Mouse (Mus musculus) neutrophil, adult 5-6 weeks (primary cell): ENCODE measurements around the gene Pbrm1. TPM values are rescaled to one million over a fixed set of nuclear protein-coding genes. Genes with fewer than 3 reads are reported as not detected.
A peak's percentile ranks its signal among the peaks of the same experiment; 100 is the strongest.

Experiments
- ATAC-seq: fragments of 151-379, 151-347 bp; 2 replicates; pipeline ENCODE4 v1.8.0; 2017; ENCODE audit warnings: mild to moderate bottlenecking, moderate TSS enrichment; ENCODE audit not compliant: insufficient number of reproducible peaks, poor library complexity, low FRiP score, severe bottlenecking; ENCODE audit errors: extremely low read depth
- total RNA-seq: library from RNA; stranded (forward); fragments of 200-1000 nt; gene quantifications from 2 replicates; pipeline ENCODE4 v1.2.3, GENCODE M21; 2017

The Pbrm1 gene
- total RNA-seq, 1 experiment from 2014 or later = 62.5 TPM

DNA sequence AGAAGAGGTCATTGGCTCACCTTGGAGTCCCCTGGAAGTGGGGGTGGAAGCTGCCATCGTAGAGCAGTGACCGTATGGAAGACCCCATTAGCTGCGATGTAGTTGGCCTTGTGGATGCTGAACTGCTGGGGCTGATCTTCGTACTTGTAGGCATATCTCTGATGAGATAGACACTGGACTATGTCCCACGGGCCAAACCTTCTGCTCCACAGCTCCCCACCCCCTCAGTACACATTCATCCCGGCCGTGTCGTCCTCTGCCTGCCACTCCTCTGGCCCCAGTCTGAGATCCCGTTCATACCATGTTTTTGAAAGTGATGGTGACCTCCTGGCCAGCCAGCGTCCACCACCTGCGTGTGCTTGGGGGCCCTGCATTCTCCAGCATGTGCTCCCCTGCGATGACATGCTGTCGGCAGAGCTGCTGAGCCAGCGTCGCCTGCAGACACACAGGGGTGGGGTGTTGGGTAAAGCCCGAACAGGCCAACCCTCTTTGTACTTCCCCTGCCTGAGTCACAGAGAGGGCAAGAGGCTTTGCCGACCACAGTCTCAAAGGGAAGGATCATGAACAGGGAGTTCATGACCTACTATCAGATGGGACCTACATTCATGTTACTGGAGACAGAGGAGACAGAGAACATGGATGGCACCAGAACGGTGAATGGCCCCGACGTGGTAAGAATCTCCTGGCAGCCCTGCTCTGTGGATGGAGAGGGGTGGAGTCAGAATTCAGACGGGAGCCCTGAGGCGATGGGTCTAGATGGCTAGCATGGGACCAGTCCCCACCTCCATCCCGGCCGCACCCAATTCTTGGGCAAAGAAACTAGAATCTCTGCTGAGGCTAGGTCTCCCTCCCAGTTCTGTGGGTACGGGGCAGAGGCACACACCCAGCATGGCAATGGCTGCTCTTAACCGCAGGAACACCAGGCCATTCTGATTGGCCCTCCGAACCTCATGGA lies 141.5 kb downstream of the Pbrm1 start:
- peak; percentile 72 for ATAC-seq

DNA sequence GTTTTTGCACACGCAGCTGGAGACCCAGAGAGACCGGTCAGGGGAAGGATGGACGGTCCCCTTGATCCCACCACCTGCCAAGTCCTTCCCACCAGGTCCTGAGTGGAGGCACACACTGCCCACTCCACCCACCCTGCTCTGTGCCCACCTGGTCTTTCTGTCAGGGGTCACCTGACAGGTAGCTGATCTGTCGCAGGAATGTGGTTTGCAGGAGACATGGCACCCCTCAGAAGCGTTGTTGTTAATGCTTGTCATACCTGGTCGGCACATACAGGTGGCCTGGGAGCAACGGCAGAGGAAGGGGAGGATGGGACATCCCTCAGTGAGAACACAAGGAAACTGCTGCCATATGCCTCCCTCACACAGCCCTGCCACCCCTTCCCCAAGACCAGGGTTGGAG lies 142.3 kb downstream of the Pbrm1 start:
- ATAC-seq = no peak

DNA sequence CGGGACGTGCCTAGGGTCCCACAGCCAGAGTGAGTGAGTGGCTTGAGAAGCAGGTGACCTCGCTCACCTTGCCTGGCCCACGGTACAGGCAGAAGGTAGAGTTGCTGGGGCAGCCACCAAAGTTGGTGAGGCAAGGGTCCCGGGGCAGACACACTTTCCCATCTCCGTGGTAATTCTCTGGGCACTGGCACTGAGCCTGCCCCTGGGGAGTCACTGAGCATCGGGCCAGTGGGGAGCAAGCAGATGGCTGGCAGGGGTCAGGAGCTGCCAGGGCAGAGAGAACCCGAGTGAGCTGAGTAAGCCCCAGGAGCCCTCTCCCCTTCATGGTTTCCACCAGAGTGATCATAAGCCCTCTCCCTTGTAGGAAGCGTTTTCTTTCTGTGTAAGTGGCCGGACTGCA lies 142.7 kb downstream of the Pbrm1 start:
- ATAC-seq = no peak

DNA sequence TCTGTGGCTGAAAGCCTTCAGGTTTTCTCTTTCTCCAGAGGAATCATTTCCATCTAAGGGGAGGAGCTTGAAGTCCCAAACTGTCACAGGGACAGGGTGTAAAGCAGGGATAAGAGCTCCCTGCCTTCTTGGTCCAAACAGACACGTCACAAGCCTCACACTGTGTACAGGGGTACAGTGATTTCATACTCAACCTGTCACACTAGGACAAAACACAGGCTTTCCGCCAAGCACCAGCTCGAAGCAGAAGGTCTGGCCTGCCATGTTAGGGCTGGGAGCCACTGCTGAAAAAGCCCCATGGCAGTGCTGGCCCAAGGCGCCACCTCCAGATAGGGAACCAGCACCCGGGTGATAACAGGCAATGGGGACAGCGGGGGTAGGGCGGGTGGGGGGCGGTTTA lies 145.1 kb downstream of the Pbrm1 start:
- no peak for ATAC-seq

DNA sequence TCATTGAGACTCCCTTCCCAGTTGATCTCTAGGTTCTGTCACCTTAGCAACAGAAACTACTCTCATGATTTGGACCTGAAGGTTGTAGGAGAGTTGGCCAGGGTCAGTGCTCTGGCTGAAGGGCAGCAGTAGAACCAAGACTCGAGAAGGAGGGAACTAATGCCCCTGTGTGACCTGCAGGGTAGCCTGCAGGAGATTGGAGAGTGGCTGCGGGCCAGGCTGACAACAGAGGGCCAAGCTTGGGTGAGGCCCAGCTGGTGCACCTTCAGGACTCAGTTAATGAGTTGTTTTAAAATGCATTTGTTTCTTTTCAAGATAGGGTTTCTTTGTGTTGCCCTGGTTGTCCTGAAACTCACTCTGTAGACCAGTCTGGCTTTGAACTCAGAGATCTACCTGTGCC lies 146.1 kb downstream of the Pbrm1 start:
- no peak for ATAC-seq

DNA sequence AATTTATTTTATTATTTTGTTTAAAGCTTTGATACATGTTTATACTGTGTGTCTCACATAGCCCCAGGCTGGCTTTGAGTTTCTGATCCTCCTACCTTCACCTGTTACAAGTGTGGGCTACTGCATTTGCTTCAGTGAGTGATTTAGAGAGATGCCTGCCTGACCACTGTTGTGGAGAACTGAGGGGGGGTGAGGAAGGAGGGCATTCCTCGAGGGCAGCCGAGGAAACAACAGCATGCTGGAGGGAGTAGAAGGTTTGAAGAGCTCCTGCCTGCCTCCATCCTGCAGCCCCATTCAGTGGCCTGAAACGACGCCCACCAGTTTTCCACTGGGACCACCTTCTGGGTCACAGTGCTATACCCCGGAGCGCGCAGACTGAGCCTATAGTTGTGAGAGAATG lies 146.5 kb downstream of the Pbrm1 start:
- ATAC-seq = no peak

DNA sequence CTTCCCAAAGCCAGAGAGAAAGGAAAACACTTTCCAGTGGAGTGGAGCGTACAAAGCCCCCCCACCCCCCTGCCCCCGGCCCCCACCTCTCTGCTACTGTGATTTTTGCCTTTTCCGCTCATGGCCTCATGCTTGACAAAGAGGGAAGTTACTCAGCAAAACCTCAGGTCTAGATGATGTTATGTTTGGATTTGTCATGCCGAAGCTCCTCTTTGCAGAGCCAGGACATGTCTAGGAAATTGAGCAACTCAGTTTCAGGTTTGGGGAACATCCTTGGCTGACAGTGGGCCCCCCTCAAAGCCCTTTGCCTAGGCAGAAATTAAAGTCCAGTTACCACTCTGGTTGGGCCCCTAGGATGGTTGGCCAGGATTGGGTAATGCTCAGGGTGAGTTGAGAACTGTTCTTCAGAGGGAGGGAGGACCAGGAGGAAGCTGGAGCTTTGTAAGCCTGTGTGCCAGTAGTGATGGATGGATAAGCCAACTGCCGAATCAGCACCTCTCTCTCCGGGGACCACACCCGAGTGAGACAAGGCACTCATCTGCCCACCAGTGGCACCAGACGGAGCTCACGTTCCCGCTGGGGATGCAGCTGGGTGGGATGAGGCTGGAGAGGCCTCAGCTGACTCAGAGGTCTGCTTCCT lies 147.2 kb downstream of the Pbrm1 start:
- ATAC-seq = peak; percentile 36

DNA sequence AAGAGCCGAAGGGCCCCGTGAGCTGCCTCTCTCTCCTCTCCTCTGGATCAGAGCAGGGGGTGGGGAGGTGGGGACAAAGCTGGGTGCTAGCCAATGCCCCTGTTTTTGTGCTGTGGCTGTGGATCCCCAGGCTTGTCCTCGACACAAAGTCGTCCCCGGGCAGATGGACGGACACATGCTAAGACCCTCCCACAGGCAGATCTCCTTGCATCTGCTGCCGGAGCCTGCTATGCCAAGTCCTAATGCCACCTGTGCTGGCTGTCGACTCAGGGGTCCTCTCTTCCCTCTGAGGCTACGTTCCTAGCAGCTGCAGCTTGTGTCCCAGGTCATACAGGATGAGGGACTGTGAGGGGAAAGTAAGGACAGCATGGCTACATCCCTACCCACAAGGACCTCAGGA lies 147.9 kb downstream of the Pbrm1 start:
- ATAC-seq = no peak

DNA sequence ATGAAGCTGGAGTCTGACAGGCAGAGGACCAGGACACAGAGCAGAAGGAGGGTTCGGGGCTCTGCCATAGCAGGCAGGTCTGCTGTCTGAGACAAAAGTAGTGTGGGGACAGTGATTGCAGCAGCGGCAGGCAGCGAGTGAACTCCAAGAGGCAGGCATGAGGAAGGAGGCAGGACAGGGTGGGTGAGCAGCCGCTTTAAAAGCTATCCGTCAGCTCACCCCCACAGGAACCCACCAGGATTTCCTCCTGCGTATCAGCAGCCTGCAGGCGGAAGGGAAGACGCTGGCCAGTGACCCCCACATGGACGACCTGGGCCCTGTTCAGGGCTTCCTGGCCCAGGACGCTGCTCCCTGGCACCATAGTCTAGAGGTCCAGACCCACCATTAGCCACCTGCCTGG lies 149.5 kb downstream of the Pbrm1 start, which contains the start of gene Stab1:
Gene Stab1 (minus strand): TSS at position 217 of the 400 bp plus-strand sequence.
- ATAC-seq = no peak

DNA sequence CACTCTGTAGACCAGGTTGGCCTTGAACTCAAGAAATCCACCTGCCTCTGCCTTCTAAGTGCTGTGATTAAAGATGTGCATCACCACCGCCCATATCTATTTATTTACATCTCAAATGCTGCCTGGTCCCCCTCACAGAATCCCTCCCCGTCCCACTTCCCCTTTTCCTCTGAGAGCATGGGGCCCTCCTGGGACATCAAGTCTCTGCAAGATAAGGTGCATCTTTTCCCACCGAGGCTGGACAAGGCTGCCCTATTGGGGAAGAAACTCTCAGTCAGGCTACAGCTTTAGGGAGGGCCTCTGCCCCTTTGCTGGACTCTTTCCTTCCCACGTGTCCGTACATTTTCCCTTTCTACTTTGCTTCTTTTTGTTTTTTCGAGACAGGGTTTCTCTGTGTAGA lies 150.6 kb downstream of the Pbrm1 start:
- no peak for ATAC-seq

DNA sequence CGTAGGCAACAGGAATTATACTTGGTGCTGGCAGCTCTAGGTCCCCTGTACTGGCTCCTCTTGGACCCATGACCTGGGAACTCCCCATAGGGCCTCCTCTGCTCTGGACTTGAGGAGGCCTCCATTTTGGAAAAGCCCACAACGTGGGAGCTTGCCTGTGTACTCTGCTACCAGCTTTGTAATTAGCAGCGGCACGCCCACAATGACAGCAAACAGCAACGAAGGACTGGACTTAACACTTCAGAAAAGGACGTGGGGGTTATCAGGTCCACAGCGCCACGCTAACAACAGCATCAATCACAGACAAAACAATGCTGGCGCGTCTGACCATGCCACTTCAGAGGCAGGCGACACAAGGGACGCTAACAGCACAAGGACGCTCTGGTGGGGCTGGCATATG lies 152.0 kb downstream of the Pbrm1 start:
- no peak for ATAC-seq

Other genes starting within 250 kb of the Pbrm1 start
- 10.2 and 14.2 TPM in 2 replicates for gene Tmem110, start 193.5 kb upstream of the Pbrm1 start, total RNA-seq
- 5.2 and 6.3 TPM in 2 replicates for gene Mustn1, start 139.9 kb upstream of the Pbrm1 start, total RNA-seq
- gene Itih4, start 132.7 kb upstream of the Pbrm1 start, total RNA-seq = not detected in 2 replicates
- gene Itih3, start 95.4 kb upstream of the Pbrm1 start, total RNA-seq = not detected in 2 replicates
- gene Itih1, start 75.8 kb upstream of the Pbrm1 start, total RNA-seq = not detected in 2 replicates
- 4.7 and 6.1 TPM in 2 replicates for gene Nek4, start 67.8 kb upstream of the Pbrm1 start, total RNA-seq
- gene Glt8d1, start 17.7 kb upstream of the Pbrm1 start, total RNA-seq = 16.0 and 22.6 TPM in 2 replicates
- gene Spcs1, start 17.5 kb upstream of the Pbrm1 start, total RNA-seq = 52.3 and 53.5 TPM in 2 replicates
- gene Gnl3, start within 50 bp of the Pbrm1 start, total RNA-seq = 82.4 and 84.8 TPM in 2 replicates
- gene Smim4, start 109.8 kb downstream of the Pbrm1 start, total RNA-seq = 26.9 and 39.7 TPM in 2 replicates
- gene Nt5dc2, start 111.9 kb downstream of the Pbrm1 start, total RNA-seq = 5.2 and 5.5 TPM in 2 replicates
- 4.1 and 5.0 TPM in 2 replicates for gene Stab1, start 149.5 kb downstream of the Pbrm1 start, total RNA-seq
- gene Tnnc1, start 189.2 kb downstream of the Pbrm1 start, total RNA-seq = not detected in 2 replicates
- gene Nisch, start 197.8 kb downstream of the Pbrm1 start, total RNA-seq = 329 and 351 TPM in 2 replicates
- gene Sema3g, start 198.7 kb downstream of the Pbrm1 start, total RNA-seq = 0.37 and 0.58 TPM in 2 replicates
- gene Phf7, start 232.2 kb downstream of the Pbrm1 start, total RNA-seq = 18.7 and 19.3 TPM in 2 replicates
- 55.1 and 61.2 TPM in 2 replicates for gene Bap1, start 232.3 kb downstream of the Pbrm1 start, total RNA-seq